Mouse (Mus musculus): Measurements from ENCODE around the gene Zfp239. TPM values are rescaled to one million over a fixed set of nuclear protein-coding genes. Genes with fewer than 3 reads are reported as not detected.

Gene Zfp239
- polyA plus RNA-seq, 1 experiment from 2014 or later = 14.3 TPM

DNA sequence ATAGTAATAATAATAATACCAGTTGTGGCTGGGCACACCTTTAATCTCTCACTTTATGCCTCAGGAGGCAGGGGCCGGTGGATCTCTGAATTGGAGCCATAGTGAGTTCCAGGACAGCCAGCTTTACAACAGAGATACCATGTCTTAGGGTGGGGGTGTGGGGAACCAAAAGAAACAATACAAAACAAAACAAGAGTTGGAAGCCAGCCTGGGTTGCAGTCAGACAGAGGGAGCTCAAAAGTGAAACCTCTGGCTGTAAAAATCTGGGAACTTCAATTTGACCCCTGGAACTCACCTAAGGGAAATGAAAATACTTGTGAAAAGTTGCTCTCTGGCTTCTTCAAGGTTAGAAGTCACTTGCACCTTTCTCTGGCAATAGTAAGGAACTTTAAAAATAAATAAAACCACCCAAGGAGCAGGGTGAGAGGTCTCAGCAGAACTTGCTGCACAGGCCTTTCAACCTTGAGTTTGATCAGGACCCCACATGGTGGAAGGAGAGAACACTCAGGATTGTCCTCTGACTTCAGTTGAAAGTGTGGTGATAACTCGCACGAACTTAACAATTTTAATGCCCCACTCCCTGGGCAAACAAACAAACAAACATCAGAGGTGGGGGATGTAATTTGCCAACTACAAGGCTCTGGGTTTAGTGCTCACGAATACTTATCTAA is 43.5 kb downstream of the Zfp239 start:
- ChIA-PET POLR2A (interaction anchor here (1.4 kb wide), 1 partner anchor 13 kb away, joined by 7 read pairs; no protein-coding TSS in a partner anchor), CTCF (interaction anchor here (0.7 to 3.9 kb wide), 4 partner anchors 10 to 16 kb away, joined by 3 to 14 read pairs (median 4); no protein-coding TSS in a partner anchor)
- in situ Hi-C loops (cut with MboI; ENCODE audit: low pct_unique_long_range_greater_than_20kb) = no loop called here
- no peak for TF ChIP-seq CTCF (IDR thresholded peaks at IDR 0.05)
- DNase-seq (ENCODE audit: low read depth, low spot score) (no peak), ATAC-seq (no peak)
- H3K27me3 ChIP-seq = no peaks in the 10 kb centered on the region

DNA sequence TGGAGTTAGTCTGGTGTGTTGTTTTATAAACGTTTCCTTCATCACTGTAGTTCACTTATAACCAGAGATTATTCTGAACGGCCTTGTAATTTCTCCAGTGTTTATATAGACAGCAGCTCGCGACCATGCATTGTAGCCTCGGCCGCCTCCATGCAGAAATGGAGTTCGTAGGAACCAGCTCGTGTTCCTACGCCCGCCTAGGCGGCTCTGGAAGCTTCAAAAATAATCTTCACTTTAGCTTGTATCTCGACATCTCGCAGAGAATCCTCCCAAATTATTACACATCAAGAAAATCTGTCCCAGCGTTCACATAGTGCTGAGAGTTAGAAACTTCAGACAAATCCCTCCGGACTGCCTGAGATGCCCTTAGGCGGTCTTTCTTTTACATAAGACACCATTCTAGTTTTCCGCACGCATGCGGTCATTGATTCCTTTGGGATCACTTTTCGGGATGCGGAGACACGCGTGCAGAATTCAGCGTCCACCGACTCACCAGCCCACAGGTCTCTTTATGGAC is 44.2 kb downstream of the Zfp239 start:
- H3K27me3 ChIP-seq = no peaks in the 10 kb centered on the region
- no peak for ATAC-seq
- ChIA-PET POLR2A (interaction anchor here (1.4 kb wide), 1 partner anchor 12 kb away, joined by 7 read pairs; no protein-coding TSS in a partner anchor), CTCF (interaction anchor here (1.2 to 3.9 kb wide), 2 partner anchors 9 to 15 kb away, joined by 4 to 14 read pairs; no protein-coding TSS in a partner anchor)
- no peak for DNase-seq (ENCODE audit: low read depth, low spot score)
- TF ChIP-seq CTCF (IDR thresholded peaks at IDR 0.05) = no peak
- in situ Hi-C loops (cut with MboI; ENCODE audit: low pct_unique_long_range_greater_than_20kb) = no loop called here

DNA sequence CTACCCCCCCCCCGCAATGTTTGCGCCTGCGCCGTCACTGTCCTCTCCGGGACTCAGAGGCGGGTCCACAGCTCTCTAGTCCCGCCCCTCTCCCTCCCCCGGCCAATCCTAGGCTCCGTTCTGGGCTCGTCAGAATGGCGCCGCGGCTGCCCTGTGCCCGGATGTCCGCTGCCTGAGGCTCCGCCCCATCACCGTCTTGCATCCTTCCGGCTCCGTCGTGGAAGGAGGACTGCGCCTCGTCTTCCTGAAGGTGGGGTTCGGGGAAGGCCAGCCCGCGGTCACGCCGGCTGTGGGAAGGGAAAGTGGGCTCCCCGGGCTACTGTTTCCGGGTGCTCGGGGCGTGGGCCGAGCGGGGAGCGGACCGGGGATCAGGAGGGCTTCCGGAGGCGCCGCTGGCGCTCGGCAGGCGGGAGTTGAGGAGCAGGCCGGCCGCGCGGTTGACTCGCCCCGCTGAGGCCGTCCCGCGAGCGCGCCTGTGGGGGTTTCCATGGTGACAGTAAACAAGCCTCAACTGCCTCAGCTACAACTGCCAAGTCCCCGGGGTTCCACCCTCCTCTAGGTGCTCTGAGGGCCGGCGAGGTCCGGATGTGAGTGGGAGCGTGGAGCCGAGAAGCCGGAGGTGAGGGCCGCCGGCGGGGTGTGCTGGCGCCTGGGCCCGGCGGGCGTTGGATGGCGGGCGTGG is 44.8 kb downstream of the Zfp239 start:
- no peaks in the 10 kb centered on the region for H3K27me3 ChIP-seq
- DNase-seq (ENCODE audit: low read depth, low spot score) (peak; percentile 91), ATAC-seq (peak; percentile 88)
- in situ Hi-C loops (cut with MboI; ENCODE audit: low pct_unique_long_range_greater_than_20kb) = no loop called here
- no peak for TF ChIP-seq CTCF (IDR thresholded peaks at IDR 0.05)
- CTCF ChIA-PET = interaction anchor here (1.2 to 3.9 kb wide), 2 partner anchors 8 to 14 kb away, joined by 4 to 14 read pairs; no protein-coding TSS in a partner anchor
- POLR2A ChIA-PET = interaction anchor here (1.1 to 1.4 kb wide), 2 partner anchors 11 to 26 kb away, joined by 5 to 7 read pairs; no protein-coding TSS in a partner anchor

DNA sequence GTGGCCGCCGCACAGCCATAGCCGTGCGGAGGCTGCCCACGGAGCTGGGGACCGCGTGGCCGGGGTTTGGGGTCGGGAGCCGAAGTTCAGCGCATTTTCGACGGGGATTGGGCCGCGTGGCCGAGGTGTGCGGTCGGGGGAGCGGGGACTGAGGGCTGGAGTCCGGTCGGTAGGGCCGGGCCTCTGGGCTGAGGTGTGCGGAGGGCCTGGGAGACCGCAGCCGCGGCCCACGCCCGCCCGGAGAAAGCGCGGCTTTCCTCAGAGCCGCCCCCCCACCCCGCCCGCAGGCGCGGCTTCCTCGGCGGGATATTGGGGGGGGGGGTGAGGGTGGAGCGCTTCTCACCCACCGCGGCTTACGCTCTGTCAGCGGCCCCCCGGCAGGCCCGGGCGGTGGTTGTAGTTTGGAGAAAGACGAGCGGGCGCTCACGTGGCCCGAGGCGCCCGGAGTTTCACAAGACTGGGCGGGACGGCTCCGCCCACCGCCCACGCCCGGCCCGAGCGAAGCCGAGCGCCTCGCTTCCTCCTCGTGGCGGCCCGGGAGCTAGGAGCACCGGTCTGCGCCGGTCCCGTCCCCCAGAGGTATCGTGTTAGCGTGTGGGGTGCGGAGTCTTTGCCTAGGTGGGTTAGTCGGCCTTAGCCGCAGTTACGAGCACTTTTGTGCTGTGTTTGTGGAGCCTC is 45.5 kb downstream of the Zfp239 start:
- POLR2A ChIA-PET = interaction anchor here (1.1 kb wide), 1 partner anchor 26 kb away, joined by 5 read pairs; no protein-coding TSS in a partner anchor
- CTCF ChIA-PET = interaction anchor here (3.9 kb wide), 1 partner anchor 14 kb away, joined by 14 read pairs; no protein-coding TSS in a partner anchor
- DNase-seq (ENCODE audit: low read depth, low spot score) = no peak
- peak; percentile 72 for ATAC-seq
- H3K27me3 ChIP-seq = no peaks in the 10 kb centered on the region
- no peak for TF ChIP-seq CTCF (IDR thresholded peaks at IDR 0.05)
- in situ Hi-C loops (cut with MboI; ENCODE audit: low pct_unique_long_range_greater_than_20kb) = no loop called here

DNA sequence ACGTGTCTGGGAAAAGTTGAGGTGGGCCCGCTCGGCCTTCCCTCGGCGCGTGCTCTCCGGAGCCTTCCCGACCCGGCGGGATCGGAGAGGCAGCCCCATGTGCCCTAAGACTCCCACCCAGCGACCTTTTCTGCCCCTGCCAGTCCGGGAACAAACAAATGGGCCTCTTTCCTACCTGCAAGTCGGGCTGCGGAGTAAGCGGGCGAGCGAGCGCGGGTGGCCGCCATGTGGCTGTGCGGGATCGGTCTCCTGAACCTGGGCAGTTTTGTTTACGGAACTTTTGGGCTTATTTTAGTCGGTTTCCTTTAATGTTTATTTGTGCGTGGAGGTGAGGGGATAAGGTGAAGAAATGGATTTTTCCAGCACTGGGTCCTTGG is 46.1 kb downstream of the Zfp239 start:
- peak; percentile 4 for ATAC-seq
- ChIA-PET CTCF (no interaction called here), POLR2A (no interaction called here)
- in situ Hi-C loops (cut with MboI; ENCODE audit: low pct_unique_long_range_greater_than_20kb) = no loop called here
- no peaks in the 10 kb centered on the region for H3K27me3 ChIP-seq
- no peak for DNase-seq (ENCODE audit: low read depth, low spot score)
- no peak for TF ChIP-seq CTCF (IDR thresholded peaks at IDR 0.05)

DNA sequence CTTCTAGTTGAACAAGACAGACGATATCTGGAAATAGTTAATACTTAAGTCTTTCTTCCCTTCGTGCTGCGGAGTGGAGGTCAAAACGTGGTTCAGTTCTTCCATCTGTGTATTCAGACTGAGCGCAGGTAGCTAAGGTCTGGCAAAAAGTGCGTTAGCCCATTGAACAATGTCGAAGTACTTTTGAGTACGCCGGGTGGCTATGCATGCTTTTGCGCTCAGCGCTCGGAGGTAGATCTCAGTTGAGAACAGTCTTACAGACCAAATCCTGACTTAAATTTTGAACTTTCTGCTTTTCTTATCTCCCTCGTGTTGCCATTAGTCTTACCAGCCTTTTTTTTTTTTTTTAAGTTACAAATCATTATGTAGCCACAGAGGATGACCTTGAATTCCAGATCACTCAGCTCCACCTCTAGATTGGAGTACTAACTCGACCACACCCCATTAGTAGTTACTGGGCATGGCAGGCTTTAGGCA is 46.6 kb downstream of the Zfp239 start:
- DNase-seq (ENCODE audit: low read depth, low spot score) (no peak), ATAC-seq (no peak)
- TF ChIP-seq CTCF (IDR thresholded peaks at IDR 0.05) = no peak
- in situ Hi-C loops (cut with MboI; ENCODE audit: low pct_unique_long_range_greater_than_20kb) = no loop called here
- ChIA-PET CTCF (interaction anchor here (1.0 kb wide), 1 partner anchor 11 kb away, joined by 4 read pairs; no protein-coding TSS in a partner anchor), POLR2A (no interaction called here)
- H3K27me3 ChIP-seq = no peaks in the 10 kb centered on the region

DNA sequence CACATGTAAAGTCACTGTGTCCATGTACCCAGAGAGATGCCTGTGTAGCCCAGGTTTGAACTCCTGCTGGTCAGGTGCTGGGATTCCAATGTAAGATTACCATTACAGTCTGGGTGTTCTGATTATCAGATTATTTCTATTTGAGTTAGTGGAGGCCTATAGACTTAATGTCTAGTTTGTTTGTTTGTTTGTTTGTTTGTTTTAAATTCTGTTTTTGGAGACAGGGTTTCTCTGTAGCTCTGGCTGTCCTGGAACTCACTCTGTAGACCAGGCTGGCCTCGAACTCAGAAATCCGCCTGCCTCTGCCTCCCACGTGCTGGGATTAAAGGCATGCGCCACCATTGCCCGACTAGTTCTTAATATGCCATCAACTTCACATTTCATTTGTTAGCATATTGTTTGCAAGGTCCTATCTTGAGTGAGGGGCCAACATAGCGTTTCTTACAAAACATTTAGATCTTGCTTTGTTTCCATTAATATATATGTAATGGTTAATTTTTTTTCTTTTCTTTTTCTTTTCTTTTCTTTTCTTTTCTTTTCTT is 48.3 kb downstream of the Zfp239 start:
- ChIA-PET POLR2A (no interaction called here), CTCF (interaction anchor here (1.5 kb wide), 1 partner anchor 17 kb away, joined by 3 read pairs; no protein-coding TSS in a partner anchor)
- no peak for DNase-seq (ENCODE audit: low read depth, low spot score)
- in situ Hi-C loops (cut with MboI; ENCODE audit: low pct_unique_long_range_greater_than_20kb) = no loop called here
- no peak for TF ChIP-seq CTCF (IDR thresholded peaks at IDR 0.05)
- H3K27me3 ChIP-seq = no peaks in the 10 kb centered on the region
- no peak for ATAC-seq

DNA sequence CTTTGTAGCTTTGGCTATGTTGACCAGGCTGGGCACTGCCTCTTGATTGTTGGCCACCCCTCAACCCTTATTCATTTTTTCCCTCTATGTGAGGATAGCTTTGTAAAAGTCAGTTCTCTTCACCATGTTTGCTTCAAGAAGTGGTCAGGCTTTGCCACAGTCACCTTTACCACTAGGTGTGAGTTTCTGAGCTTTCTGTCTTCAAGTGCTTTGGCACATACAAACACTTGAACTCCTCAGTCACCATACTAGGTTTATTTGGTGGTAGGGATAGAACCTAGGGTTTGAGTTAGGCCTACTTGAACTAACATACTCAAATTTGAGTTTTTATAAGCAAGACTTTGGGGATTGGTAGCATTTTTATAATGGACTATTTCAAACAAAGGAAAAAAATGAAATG is 52.6 kb downstream of the Zfp239 start:
- no peaks in the 10 kb centered on the region for H3K27me3 ChIP-seq
- DNase-seq (ENCODE audit: low read depth, low spot score) (no peak), ATAC-seq (no peak)
- CTCF ChIA-PET = interaction anchor here (1.6 kb wide), 1 partner anchor 9 kb away, joined by 4 read pairs; no protein-coding TSS in a partner anchor
- no peak for TF ChIP-seq CTCF (IDR thresholded peaks at IDR 0.05)
- POLR2A ChIA-PET = interaction anchor here (1.3 to 1.9 kb wide), 2 partner anchors 26 to 73 kb away, joined by 3 to 4 read pairs; no protein-coding TSS in a partner anchor
- in situ Hi-C loops (cut with MboI; ENCODE audit: low pct_unique_long_range_greater_than_20kb) = no loop called here

DNA sequence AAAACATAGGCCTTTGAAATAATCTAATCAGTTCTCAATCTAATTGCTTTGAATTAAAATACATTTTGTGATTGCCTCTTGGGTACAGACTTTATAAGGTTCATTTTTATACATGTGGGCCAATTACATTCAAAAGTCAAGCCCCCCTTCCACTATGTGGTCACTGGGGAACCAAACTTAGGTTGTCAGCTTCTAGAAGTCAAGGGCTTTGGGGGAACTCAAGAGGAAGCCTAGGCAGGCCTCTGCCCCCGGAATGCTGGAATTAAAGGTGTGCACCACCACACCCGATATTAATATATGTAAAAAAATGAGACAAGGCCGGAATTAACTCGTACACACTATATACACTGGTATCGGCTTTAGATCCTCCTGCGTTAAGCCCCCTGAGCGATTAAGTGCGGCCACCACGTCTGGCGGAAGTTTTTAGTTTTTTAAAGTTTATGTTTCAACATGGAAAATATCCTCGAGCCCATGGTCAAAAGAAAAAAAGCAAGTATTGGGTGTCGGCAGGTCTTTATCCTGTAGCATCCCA is 54.4 kb downstream of the Zfp239 start:
- in situ Hi-C loops (cut with MboI; ENCODE audit: low pct_unique_long_range_greater_than_20kb) = loop anchor here (5.0 kb wide), 1 partner anchor 34 kb away; no protein-coding TSS in a partner anchor
- CTCF ChIA-PET = no interaction called here
- POLR2A ChIA-PET = interaction anchor here (1.0 to 1.9 kb wide), 2 partner anchors 28 to 38 kb away, joined by 4 read pairs; no protein-coding TSS in a partner anchor
- ATAC-seq = no peak
- no peak for TF ChIP-seq CTCF (IDR thresholded peaks at IDR 0.05)
- no peak for DNase-seq (ENCODE audit: low read depth, low spot score)
- no peaks in the 10 kb centered on the region for H3K27me3 ChIP-seq
